Comparison of ENCODE assay signal across 24 mouse cellular contexts in the genomic region with DNA sequence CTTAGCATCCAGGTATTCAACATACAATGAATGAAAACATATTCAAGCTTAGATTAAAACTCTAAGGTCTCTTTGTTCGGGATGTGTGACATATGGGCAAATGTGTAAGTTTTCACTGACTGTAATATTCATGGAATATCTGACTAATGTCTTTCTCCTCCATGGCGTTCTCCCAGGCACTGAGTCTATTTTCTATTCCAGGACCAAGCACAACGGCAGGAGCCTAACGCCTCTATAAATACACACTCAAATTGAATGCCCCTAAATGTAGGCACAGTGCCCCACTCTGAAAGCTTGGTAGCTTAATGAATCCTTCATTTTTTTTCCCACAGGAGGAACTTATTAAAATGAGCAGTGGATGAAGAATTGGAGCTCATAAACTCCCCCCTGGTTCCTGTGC. TPM values are rescaled to one million over a fixed set of nuclear protein-coding genes. Genes with fewer than 3 reads are reported as not detected.
DNase-seq lines count a peak whose midpoint lies in the region; ATAC-seq and TF ChIP-seq lines count a peak whose summit lies in the region.
"Had no signal": no experiment of that assay in that cellular context is flagged by ENCODE, and none has a peak within 500 bp of the region (broad histone marks: within the 10 kb centered on the region; RNA-seq: fewer than 3 reads in every experiment).

No protein-coding gene starts in this region.

- H3K27ac ChIP-seq in forebrain, postnatal 0 days (ENCODE audit: low read depth, low read length) = no peak overlapping the region
- H3K27ac ChIP-seq in forebrain, embryonic 10.5 days = no peak overlapping the region
- H3K27ac ChIP-seq in heart, embryonic 10.5 days = no peak overlapping the region
- H3K27ac ChIP-seq: embryonic facial prominence, embryonic 13.5 days; heart, adult 2 months; hindbrain, embryonic 12.5 days had no signal

- H3K9ac ChIP-seq in forebrain, postnatal 0 days = no peak overlapping the region
- H3K9ac ChIP-seq: embryonic facial prominence, embryonic 13.5 days; heart, embryonic 12.5 days; hindbrain, embryonic 12.5 days had no signal

- intact Hi-C loops in heart, postnatal 10 days (cut with DNase I) = no loop called here
- intact Hi-C loops in left cerebral cortex, postnatal 25 days (cut with DNase I) = loop anchor here (2.0 kb wide), 2 partner anchors 49 to 97 kb away; no protein-coding TSS in a partner anchor
- intact Hi-C loops in left cerebral cortex, postnatal 4 days (cut with DNase I) = no loop called here

- H3K27me3 ChIP-seq in forebrain, postnatal 0 days (ENCODE audit: insufficient read depth, low read length) = no peaks in the 10 kb centered on the region
- no peaks in the 10 kb centered on the region for H3K27me3 ChIP-seq in forebrain, embryonic 10.5 days (ENCODE audit: poor library complexity, severe bottlenecking)
- H3K27me3 ChIP-seq in heart, embryonic 10.5 days (ENCODE audit: insufficient read depth, poor library complexity, severe bottlenecking) = no peaks in the 10 kb centered on the region
- H3K27me3 ChIP-seq: embryonic facial prominence, embryonic 13.5 days; heart, embryonic 12.5 days; hindbrain, embryonic 12.5 days; Patski had no signal

- WGBS in forebrain, postnatal 0 days = 68% methylated on average over 4 of the region's 4 CpGs
- WGBS in forebrain, embryonic 10.5 days = 90% methylated on average over 4 of the region's 4 CpGs
- WGBS in heart, embryonic 10.5 days = 81% methylated on average over 4 of the region's 4 CpGs

- H3K9me3 ChIP-seq in forebrain, postnatal 0 days (ENCODE audit: low read length) = no peaks in the 10 kb centered on the region
- H3K9me3 ChIP-seq in forebrain, embryonic 10.5 days = peaks cover 6% of the 10 kb centered on the region; the same call in 1 of the 2 replicates
- H3K9me3 ChIP-seq in heart, embryonic 10.5 days = no peaks in the 10 kb centered on the region
- H3K9me3 ChIP-seq: hindbrain, embryonic 12.5 days had no signal

- no peak for ATAC-seq in forebrain, postnatal 0 days
- ATAC-seq in erythroid progenitor cell, adult 5-6 weeks (replicated peaks; ENCODE audit: low FRiP score, poor library complexity, severe bottlenecking) = no peak
- ATAC-seq: activated CD4-positive, CD25-positive, alpha-beta regulatory T cell, adult 4 months; forebrain, embryonic 14.5 days; hindbrain, embryonic 16.5 days; inflammation-experienced regulatory T-cells, adult 6 months; Patski had no signal

- peak; percentile 13 for DNase-seq in forebrain, postnatal 0 days
- DNase-seq in forebrain, embryonic 10.5 days (ENCODE audit: extremely low spot score, low spot score) = no peak
- DNase-seq in heart, embryonic 10.5 days (ENCODE audit: low spot score) = peak; percentile 17
- DNase-seq in heart, postnatal 10 days = no peak
- peak; percentile 9 to 87 for DNase-seq in left cerebral cortex, postnatal 25 days (ENCODE audit: low spot score in 2 of 2)
- DNase-seq in left cerebral cortex, postnatal 4 days = no peak
- DNase-seq in right cerebral cortex, postnatal 10 days (ENCODE audit: low spot score in 2 of 2) = peak; percentile 41 to 59
- DNase-seq: adrenal gland, postnatal 14 days; cerebellum, adult 18-20 months; cerebellum, adult 9-11 months; cerebellum, postnatal 36 days; gastrocnemius, postnatal 10 days; heart, adult 2 months; heart, postnatal 4 days had no signal

- no peaks in the 10 kb centered on the region for H3K36me3 ChIP-seq in forebrain, postnatal 0 days (ENCODE audit: insufficient read depth)
- no peaks in the 10 kb centered on the region for H3K36me3 ChIP-seq in forebrain, embryonic 10.5 days (replicated peaks)
- H3K36me3 ChIP-seq in heart, embryonic 10.5 days = no peaks in the 10 kb centered on the region
- H3K36me3 ChIP-seq: embryonic facial prominence, embryonic 13.5 days; heart, embryonic 12.5 days; hindbrain, embryonic 12.5 days had no signal

- H3K4me2 ChIP-seq in forebrain, postnatal 0 days (ENCODE audit: low read depth) = no peak overlapping the region
- H3K4me2 ChIP-seq: embryonic facial prominence, embryonic 13.5 days; heart, embryonic 12.5 days; hindbrain, embryonic 12.5 days had no signal

- TF ChIP-seq CTCF in forebrain, postnatal 0 days (IDR thresholded peaks at IDR 0.05; ENCODE audit: low read depth) = no peak

- no peak overlapping the region for H3K4me3 ChIP-seq in forebrain, postnatal 0 days (ENCODE audit: low read depth, low read length)
- H3K4me3 ChIP-seq in forebrain, embryonic 10.5 days = no peak overlapping the region
- no peak overlapping the region for H3K4me3 ChIP-seq in heart, embryonic 10.5 days
- H3K4me3 ChIP-seq: embryonic facial prominence, embryonic 13.5 days; heart, adult 2 months; heart, embryonic 12.5 days; hindbrain, embryonic 12.5 days had no signal

- no peaks in the 10 kb centered on the region for H3K4me1 ChIP-seq in forebrain, postnatal 0 days (ENCODE audit: insufficient read depth)
- H3K4me1 ChIP-seq in forebrain, embryonic 10.5 days = no peaks in the 10 kb centered on the region
- no peaks in the 10 kb centered on the region for H3K4me1 ChIP-seq in heart, embryonic 10.5 days
- H3K4me1 ChIP-seq: embryonic facial prominence, embryonic 13.5 days; heart, embryonic 12.5 days; hindbrain, embryonic 12.5 days had no signal

RNA-seq across cellular contexts. Expression of gene Cacna2d3, which starts 47.8 kb away (rescaled TPM):
- 28.1 and 34.8 TPM in 2 replicates for total RNA-seq in forebrain, postnatal 0 days (2014; rRNA removed)
- polyA plus RNA-seq in forebrain, postnatal 0 days (2015; fragmentation: Nextera tagmentation; extraction: Ambion mirVana) = 26.3 and 37.7 TPM in 2 replicates
- polyA plus RNA-seq in forebrain, embryonic 10.5 days (2016; fragmentation: Nextera tagmentation; extraction: Ambion mirVana) = 0.88 and 0.90 TPM in 2 replicates
- polyA plus RNA-seq in heart, embryonic 10.5 days (2016; fragmentation: Nextera tagmentation; extraction: Ambion mirVana) = 1.1 and 1.3 TPM in 2 replicates
- total RNA-seq in heart, postnatal 10 days (2021) = under 1 TPM; 0.41 to 0.52 TPM
- 100 to 1,000 TPM; 116 to 137 TPM for total RNA-seq in left cerebral cortex, postnatal 25 days (2021)
- 10 to 100 TPM; 59.3 to 61.7 TPM for total RNA-seq in left cerebral cortex, postnatal 4 days (2021)
- total RNA-seq in erythroid progenitor cell, adult 5-6 weeks (2015; ENCODE audit: low replicate concordance) = not detected in 2 replicates
- 0.08 TPM in 1 of 2 replicates, not detected in the other for total RNA-seq in erythroid progenitor cell, adult 5-6 weeks (2017; ENCODE audit: low replicate concordance)
- polyA plus RNA-seq: activated CD4-positive, CD25-positive, alpha-beta regulatory T cell, adult 4 months; C2C12 had no signal

Comparison
In these comparisons a context has a peak if more than half of its experiments do, and no peak if none do; other contexts are left out.
1. DNase-seq: peak in forebrain, postnatal 0 days (single experiment), heart, embryonic 10.5 days (single experiment), left cerebral cortex, postnatal 25 days (2 of 2) and right cerebral cortex, postnatal 10 days (2 of 2); none in forebrain, embryonic 10.5 days (single experiment), heart, postnatal 10 days (0 of 2) and left cerebral cortex, postnatal 4 days (single experiment).
2. RNA of gene Cacna2d3, which starts 47.8 kb away (total RNA-seq): 116 to 137 TPM in left cerebral cortex, postnatal 25 days, 59.3 to 61.7 TPM in left cerebral cortex, postnatal 4 days and 28.1 to 34.8 TPM in forebrain, postnatal 0 days; 0.41 to 0.52 TPM in heart, postnatal 10 days and 0.08 TPM in erythroid progenitor cell, adult 5-6 weeks; every median in the first group is over 10 times any median in the second.